Mouse (Mus musculus) cortical plate, adult 2 months (tissue): Measurements from ENCODE around the gene Smim1.

Source experiments
- CTCF ChIP-seq: fragments of 200-500 bp; IDR thresholded peaks from 2 replicates; pipeline ENCODE4 v1.5.1; 2011; ENCODE audit warnings: mild to moderate bottlenecking, control low read depth, low read length; ENCODE audit not compliant: insufficient read depth; ENCODE audit errors: extremely low read depth
- POLR2A ChIP-seq: fragments of 200-500 bp; IDR thresholded peaks from 2 replicates; pipeline ENCODE4 v1.6.1; 2011; ENCODE audit warnings: mild to moderate bottlenecking, low read length, control low read depth; ENCODE audit not compliant: insufficient read depth; ENCODE audit errors: extremely low read depth

- TF ChIP-seq CTCF (no peak), POLR2A (no peak)
Observed at GRCm38 (mm10) chr4:154022844-154023243, 3.2 kb downstream of the Smim1 start.
